Mouse (Mus musculus): ENCODE results near the gene Ces2h. TPM values are rescaled to one million over a fixed set of nuclear protein-coding genes. Genes with fewer than 3 reads are reported as not detected.

Ces2h gene
- polyA plus RNA-seq (2012; rRNA removed), result 0.06 and 0.07 TPM in 2 replicates

GRCm38 (mm10) chr8:105000586-105000985 lies at the start of gene Ces2h:
Gene Ces2h, plus strand, starts transcription at chr8:105000853.

DNA sequence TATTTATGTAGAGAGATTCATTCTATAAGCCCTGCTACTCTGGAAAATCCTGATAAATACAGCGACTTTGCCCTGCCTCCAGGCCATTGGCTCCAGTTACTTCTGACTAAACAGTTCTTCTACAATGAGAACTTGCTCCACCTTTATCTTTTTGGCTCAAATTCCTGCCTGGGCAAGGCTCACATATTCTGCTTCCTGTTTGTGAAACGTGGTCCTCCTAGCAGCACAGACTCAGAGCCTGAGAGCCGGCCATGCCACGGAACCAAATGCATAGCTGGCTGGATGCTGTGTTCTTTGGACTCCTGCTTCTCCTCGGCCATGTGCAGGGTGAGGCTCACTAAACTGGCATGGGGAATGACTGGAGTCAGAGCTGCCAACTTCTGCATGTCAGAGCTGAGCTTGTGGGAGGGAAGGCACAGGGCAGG lies 39.1 kb upstream of the Ces2h start, which contains the start of gene Ces2g:
Gene Ces2g (plus strand): TSS at position 182 of the 425 bp plus-strand sequence.

DNA sequence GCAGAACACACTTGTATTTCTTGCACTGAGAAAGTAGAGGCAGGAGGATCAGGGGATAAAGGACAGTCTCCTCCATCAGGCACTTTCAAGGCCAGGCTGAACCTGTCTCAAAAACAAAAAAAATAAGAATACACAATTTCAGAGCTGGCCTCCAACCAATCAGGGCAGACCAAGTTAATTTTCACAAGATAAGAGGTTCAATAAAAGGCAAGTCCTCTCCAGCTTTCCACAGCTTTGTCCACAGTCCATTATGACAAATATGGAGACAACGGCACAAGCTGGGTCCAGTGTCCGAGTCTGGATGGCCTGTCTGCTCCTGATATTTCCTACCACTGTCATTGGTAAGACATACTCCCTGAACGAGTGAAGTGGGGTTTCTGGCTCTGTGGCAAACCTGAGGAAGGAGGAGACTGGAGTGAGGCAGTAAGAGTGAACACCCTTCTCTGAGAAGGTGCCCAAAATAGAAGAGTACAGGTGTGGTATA lies 47.8 kb downstream of the Ces2h start, which contains the start of gene Ces3a:
Gene Ces3a (plus strand): TSS at position 231 of the 484 bp plus-strand sequence.

Other genes starting within 250 kb of the Ces2h start
- gene Ces2b, start 169.3 kb upstream of the Ces2h start, polyA plus RNA-seq (2012; rRNA removed), result 0.57 and 0.66 TPM in 2 replicates
- 1.4 and 1.5 TPM in 2 replicates for gene Ces2c, start 153.8 kb upstream of the Ces2h start, polyA plus RNA-seq (2012; rRNA removed)
- 12.9 and 19.2 TPM in 2 replicates for gene Ces2e, start 74.6 kb upstream of the Ces2h start, polyA plus RNA-seq (2012; rRNA removed)
- gene Ces2f, start 53.5 kb upstream of the Ces2h start, polyA plus RNA-seq (2012; rRNA removed), result 0.02 and 0.03 TPM in 2 replicates
- gene Ces2g, start 39.1 kb upstream of the Ces2h start, polyA plus RNA-seq (2012; rRNA removed), result 17.7 TPM in 2 replicates
- 30.4 and 58.8 TPM in 2 replicates for gene Ces3a, start 47.7 kb downstream of the Ces2h start, polyA plus RNA-seq (2012; rRNA removed)
- 0.06 and 0.16 TPM in 2 replicates for gene Ces3b, start 82.9 kb downstream of the Ces2h start, polyA plus RNA-seq (2012; rRNA removed)
- gene Ces4a, start 130.9 kb downstream of the Ces2h start, polyA plus RNA-seq (2012; rRNA removed), result 0.14 and 0.16 TPM in 2 replicates
- gene Cbfb, start 169.8 kb downstream of the Ces2h start, polyA plus RNA-seq (2012; rRNA removed), result 7.7 and 8.9 TPM in 2 replicates
- gene D230025D16Rik, start 224.3 kb downstream of the Ces2h start, polyA plus RNA-seq (2012; rRNA removed), result 24.2 and 26.1 TPM in 2 replicates

All from liver, embryonic 18 days (tissue).